Mouse (Mus musculus): ENCODE data around the gene Mkks. TPM values are rescaled to one million over a fixed set of nuclear protein-coding genes. Genes with fewer than 3 reads are reported as not detected.

Mkks gene
- 3.6 and 4.6 TPM in 2 replicates for polyA plus RNA-seq (2015; fragmentation: Nextera tagmentation; extraction: Ambion mirVana)

DNA sequence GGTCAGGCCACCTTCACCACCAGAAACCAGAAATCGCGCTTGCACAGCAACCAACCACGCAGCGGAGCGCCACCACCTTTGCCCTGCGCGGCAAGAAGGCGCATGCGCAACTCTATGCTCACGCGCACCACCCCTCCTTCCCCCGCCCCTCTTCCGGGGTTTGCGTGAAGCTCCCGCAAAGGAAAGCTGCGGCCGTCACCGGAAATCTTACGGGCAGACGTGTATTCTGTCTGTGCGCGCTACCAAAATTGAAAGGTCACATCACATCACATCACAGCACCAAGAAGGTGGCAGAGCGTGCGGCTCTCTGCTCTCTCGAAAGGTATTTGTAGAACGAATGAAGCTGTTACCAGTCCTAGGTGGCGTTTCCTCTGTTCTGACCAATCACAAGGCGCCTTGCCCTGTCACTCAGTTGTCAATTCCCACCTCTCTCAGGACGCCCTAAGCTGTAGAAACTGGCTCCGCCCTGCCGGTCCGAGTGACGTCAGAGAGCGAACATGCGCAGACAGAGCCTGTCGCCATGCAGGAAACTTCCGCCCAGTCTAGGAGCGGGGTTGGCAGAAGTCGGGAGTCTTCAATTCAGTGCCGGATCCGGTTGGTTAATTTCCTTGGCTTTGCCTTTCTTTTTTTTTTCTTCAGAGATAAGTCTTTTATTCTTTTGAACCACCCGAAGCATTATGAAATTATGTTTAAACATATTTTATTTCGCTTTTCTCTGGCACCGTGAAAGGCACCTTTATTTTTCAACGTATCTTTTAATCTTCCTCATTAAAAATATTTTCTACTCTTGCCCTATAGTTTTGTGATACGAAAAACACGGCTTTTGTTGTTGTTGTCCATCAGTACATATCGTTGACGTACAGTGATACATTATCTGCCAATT, at the start of gene Mkks, which contains the start of the genes Slx4ip and AL731706.1:
Gene Mkks (minus strand): TSS at position 322 of the 883 bp plus-strand sequence.
Gene Slx4ip (plus strand): TSS at position 151 of the 883 bp plus-strand sequence.
Gene AL731706.1 (minus strand): TSS at position 322 of the 883 bp plus-strand sequence.
- peaks cover 30% of the 10 kb centered on the region for H3K4me1 ChIP-seq (replicated peaks)
- no peaks in the 10 kb centered on the region for H3K36me3 ChIP-seq (replicated peaks)
- no peaks in the 10 kb centered on the region for H3K27me3 ChIP-seq
- peak within 1 kb of the TSS; percentile 96 for H3K27ac ChIP-seq (replicated peaks)
- peak; percentile 91 for ATAC-seq (ENCODE audit: insufficient read depth)
- H3K4me2 ChIP-seq, result peak within 1 kb of the TSS; percentile 68
- no peaks in the 10 kb centered on the region for H3K9me3 ChIP-seq (replicated peaks)
- H3K4me3 ChIP-seq (replicated peaks), result peak within 1 kb of the TSS; percentile 86
- whole genome bisulfite sequencing (ENCODE audit: insufficient replicate concordance), result under 1% methylated on average over 49 of the region's 49 CpGs
- H3K9ac ChIP-seq, result peak within 1 kb of the TSS; percentile 81

DNA sequence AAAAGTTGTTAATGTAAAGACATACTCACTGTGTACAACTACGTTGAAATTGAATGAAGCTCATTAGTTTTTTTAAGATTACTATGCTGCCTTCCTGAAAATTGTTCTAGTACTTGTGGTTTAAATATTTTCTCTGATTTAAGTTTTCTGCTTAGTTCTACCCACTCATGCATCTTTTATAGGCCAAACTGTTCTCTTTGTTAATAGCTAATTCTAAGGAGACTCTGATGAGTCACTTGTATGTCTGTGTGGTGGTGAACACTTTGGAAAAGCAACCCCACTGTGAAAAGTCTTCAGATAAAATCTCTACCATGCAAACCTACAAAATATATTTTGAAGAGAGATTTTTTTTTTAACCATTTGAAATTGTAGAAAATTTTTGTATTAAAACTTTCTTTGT, 47.1 kb upstream of the Mkks start:
- no peak overlapping the region for H3K9ac ChIP-seq
- H3K4me1 ChIP-seq (replicated peaks), result no peaks in the 10 kb centered on the region
- 67% methylated on average over 1 of the region's 1 CpGs for WGBS (ENCODE audit: insufficient replicate concordance)
- no peak overlapping the region for H3K4me3 ChIP-seq (replicated peaks)
- H3K4me2 ChIP-seq, result no peak overlapping the region
- H3K9me3 ChIP-seq (replicated peaks), result no peaks in the 10 kb centered on the region
- H3K27me3 ChIP-seq, result no peaks in the 10 kb centered on the region
- no peak for ATAC-seq (ENCODE audit: insufficient read depth)
- H3K27ac ChIP-seq (replicated peaks), result no peak overlapping the region
- no peaks in the 10 kb centered on the region for H3K36me3 ChIP-seq (replicated peaks)

DNA sequence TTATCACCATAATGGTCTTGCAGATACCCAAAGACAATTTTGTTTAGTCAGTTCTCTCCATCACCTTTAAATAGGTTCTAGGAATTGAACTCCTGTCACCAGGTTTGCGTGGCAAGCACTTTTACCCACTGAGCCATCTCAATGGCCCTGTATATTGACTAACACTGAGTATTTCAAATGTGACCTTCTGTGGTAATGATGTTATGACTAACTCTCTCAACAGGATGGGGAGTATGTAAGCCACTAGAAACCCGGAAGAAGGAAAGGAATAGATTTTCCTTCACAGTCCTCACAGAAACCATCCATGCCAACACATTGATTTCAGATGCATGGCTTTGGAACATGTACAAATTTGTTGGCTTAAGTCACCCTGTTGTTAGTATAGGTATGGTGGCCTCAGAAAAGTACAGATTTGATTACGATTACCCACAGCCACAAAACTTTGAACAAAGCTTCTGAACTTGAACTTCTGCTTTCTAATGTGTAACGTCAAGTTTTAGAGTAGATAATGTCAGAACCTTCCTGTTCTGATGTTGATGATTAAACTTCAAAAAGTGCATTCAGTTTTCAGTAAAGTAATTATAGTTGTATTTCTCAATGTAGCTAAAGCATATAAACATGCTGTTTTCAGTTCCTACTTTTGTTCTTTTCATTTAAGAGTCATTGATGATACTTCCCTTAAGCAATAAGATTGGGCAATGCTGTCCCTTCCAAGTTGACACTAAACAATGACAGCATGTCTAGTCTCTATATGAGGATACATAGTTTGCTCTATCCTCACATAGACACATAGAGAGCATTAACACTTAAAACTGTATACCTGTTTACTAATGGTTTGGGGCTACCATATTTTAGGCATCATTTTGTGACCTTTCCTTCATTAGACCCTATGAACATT, 45.5 kb upstream of the Mkks start:
- H3K4me3 ChIP-seq (replicated peaks), result no peak overlapping the region
- H3K4me1 ChIP-seq (replicated peaks), result no peaks in the 10 kb centered on the region
- ATAC-seq (ENCODE audit: insufficient read depth), result no peak
- no peak overlapping the region for H3K27ac ChIP-seq (replicated peaks)
- 52% methylated on average over 4 of the region's 4 CpGs for WGBS (ENCODE audit: insufficient replicate concordance)
- no peaks in the 10 kb centered on the region for H3K36me3 ChIP-seq (replicated peaks)
- H3K27me3 ChIP-seq, result no peaks in the 10 kb centered on the region
- no peaks in the 10 kb centered on the region for H3K9me3 ChIP-seq (replicated peaks)
- no peak overlapping the region for H3K9ac ChIP-seq
- no peak overlapping the region for H3K4me2 ChIP-seq

DNA sequence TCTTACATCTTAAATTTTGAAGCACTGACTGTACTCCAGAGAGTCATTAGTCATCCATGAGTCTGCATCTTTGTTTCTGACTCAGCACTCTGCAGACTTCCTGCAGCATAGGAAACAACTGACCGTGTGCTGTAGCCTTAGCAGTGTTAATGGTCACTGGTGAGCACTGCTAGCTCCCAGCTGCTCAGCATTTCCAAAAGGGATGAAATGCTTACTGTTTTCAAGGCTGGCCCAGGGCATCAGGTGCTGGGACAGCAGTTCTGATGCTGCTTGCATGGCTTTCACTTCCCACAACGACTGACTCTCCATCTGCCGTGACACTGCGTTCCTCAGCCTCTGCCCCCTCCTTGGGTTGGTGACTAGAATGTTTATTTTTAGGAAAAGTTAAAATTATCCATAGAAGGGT, 29.8 kb upstream of the Mkks start:
- Histone ChIP-seq H3K27ac (replicated peaks) (peak overlapping the region; percentile 87), H3K4me1 (replicated peaks) (peaks cover 16% of the 10 kb centered on the region), H3K4me3 (replicated peaks) (no peak overlapping the region), H3K9ac (no peak overlapping the region), H3K36me3 (replicated peaks) (no peaks in the 10 kb centered on the region), H3K27me3 (no peaks in the 10 kb centered on the region), H3K9me3 (replicated peaks) (no peaks in the 10 kb centered on the region), H3K4me2 (peak overlapping the region; percentile 46)
- ATAC-seq (ENCODE audit: insufficient read depth), result peak; percentile 93
- 35% methylated on average over 4 of the region's 4 CpGs for WGBS (ENCODE audit: insufficient replicate concordance)

DNA sequence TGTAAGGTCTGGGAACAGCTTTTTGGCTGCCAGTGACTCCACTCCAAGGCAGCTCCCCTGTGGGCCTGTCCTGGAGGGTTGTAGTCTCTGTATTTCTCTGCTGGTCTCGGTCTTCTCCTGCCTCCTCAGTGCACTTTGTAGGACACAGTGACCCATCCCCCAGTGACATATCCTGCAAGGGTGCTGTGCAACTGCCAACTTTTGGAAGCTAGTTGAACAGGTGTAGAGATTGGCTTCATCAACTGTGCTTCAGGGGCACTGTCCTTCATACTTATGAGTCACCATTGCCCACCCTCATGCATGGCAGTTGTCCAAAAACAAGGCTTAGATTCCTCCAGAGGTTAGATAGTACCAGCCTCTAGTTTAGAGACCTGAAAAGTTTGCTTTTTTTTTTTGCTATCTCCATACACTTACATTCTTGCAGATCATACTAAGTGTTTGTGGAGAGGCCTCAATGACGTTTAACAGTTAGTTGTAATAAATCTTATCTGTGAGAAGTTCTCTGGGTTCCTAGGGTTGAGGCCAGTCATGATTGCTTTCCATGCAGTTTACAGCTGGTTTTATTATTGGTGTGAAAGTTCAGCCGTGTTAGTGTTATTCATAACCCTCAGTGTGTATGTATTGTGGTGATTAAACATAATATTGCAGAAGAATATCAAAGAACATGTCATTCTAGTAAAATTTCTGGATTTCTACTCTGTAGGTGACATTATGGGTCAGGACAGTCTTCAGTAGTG, 29.2 kb upstream of the Mkks start:
- peak; percentile 34; the same call in 1 of the 2 replicates for ATAC-seq (ENCODE audit: insufficient read depth)

DNA sequence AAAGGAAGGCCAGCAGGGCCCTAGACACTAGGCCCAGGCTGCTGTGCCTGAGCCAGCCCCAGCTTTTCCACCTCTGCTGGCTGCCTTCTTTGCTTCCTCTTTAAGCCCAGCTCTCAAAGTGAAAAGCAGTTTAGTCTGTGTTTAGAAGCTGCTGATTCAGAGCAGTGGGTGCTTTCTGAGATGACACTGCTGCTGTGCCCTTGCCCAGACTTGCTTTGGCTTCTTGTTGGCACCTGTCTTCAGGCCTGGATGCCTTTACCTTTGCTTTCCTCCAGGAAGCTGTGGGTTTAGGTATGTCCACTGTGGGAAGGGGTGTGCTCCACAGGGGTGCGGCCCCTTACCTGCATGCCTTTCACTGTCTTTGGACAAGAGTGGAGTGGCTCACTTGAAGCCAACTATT, 28.2 kb upstream of the Mkks start:
- no peak for ATAC-seq (ENCODE audit: insufficient read depth)
- Histone ChIP-seq H3K4me1 (replicated peaks) (peaks cover 16% of the 10 kb centered on the region), H3K9me3 (replicated peaks) (no peaks in the 10 kb centered on the region), H3K27ac (replicated peaks) (0 out of 2 replicates have a peak overlapping the region, but pooled peaks have one; percentile 87), H3K27me3 (no peaks in the 10 kb centered on the region), H3K36me3 (replicated peaks) (no peaks in the 10 kb centered on the region), H3K9ac (no peak overlapping the region), H3K4me2 (no peak overlapping the region), H3K4me3 (replicated peaks) (no peak overlapping the region)
- WGBS (ENCODE audit: insufficient replicate concordance), result 92% methylated on average over 1 of the region's 1 CpGs

More for the DNA sequence above, 29.2 kb upstream of the Mkks start:
- Histone ChIP-seq H3K4me3 (replicated peaks) (no peak overlapping the region), H3K4me1 (replicated peaks) (peaks cover 16% of the 10 kb centered on the region), H3K36me3 (replicated peaks) (no peaks in the 10 kb centered on the region), H3K4me2 (no peak overlapping the region), H3K9me3 (replicated peaks) (no peaks in the 10 kb centered on the region), H3K27me3 (no peaks in the 10 kb centered on the region), H3K27ac (replicated peaks) (peak overlapping the region; percentile 87), H3K9ac (no peak overlapping the region)
- 58% methylated on average over 3 of the region's 3 CpGs for WGBS (ENCODE audit: insufficient replicate concordance)

DNA sequence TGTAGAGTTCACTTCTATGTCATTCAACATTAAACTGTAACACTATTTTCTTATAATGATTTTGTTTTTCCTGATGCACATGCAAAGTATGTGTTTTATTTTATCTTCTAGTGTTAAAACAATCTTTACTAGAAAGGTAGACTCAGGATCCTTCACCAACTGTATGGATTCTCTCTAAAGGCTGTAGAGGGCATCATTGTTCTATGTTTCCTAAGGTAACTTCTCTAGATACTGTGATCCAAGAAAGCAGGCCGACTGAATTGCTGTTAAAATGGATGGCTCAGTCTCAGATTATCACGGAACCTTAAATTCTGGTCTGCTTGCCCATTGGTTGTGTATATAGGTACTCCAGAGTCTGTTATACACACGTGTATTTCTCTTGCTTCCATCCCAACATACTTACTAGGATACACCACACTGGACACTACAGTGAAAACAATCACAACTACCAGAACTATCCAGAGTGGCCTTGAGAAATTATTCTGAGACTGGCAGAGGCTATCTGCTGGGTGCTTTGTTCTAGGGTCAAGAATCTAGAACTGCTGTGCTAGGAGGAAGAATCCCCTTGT, 23.2 kb upstream of the Mkks start:
- Histone ChIP-seq H3K9me3 (replicated peaks) (no peaks in the 10 kb centered on the region), H3K27ac (replicated peaks) (no peak overlapping the region), H3K4me1 (replicated peaks) (no peaks in the 10 kb centered on the region), H3K27me3 (no peaks in the 10 kb centered on the region), H3K9ac (no peak overlapping the region), H3K4me3 (replicated peaks) (no peak overlapping the region), H3K4me2 (no peak overlapping the region), H3K36me3 (replicated peaks) (no peaks in the 10 kb centered on the region)
- no peak for ATAC-seq (ENCODE audit: insufficient read depth)
- 49% methylated on average over 3 of the region's 3 CpGs for WGBS (ENCODE audit: insufficient replicate concordance)

DNA sequence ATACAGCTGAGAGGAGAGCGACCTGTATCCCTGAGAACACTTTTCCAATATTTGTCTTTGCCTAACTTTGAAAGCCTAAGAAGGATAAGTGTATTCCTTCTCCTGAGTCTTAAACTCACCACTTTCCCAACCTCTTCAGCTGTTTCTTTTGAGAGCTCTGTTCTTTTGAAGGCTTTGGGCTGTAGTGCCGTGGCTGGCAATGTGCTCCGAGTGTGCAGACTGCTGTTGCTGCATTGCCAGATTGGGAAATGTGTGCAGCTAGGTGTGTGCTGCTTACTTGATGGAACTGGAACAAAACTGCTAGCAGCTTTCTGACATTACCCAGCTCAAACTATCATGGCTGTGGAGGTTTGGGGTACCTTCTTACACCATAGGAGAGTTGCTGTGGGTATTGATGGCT, 21.8 kb upstream of the Mkks start:
- ATAC-seq (ENCODE audit: insufficient read depth), result no peak
- Histone ChIP-seq H3K9me3 (replicated peaks) (no peaks in the 10 kb centered on the region), H3K4me3 (replicated peaks) (no peak overlapping the region), H3K4me1 (replicated peaks) (0 out of 2 replicates have a peak, but pooled peaks cover 2% of the 10 kb centered on the region), H3K27ac (replicated peaks) (no peak overlapping the region), H3K27me3 (no peaks in the 10 kb centered on the region), H3K4me2 (no peak overlapping the region), H3K36me3 (replicated peaks) (no peaks in the 10 kb centered on the region), H3K9ac (no peak overlapping the region)
- WGBS (ENCODE audit: insufficient replicate concordance), result 79% methylated on average over 3 of the region's 3 CpGs

DNA sequence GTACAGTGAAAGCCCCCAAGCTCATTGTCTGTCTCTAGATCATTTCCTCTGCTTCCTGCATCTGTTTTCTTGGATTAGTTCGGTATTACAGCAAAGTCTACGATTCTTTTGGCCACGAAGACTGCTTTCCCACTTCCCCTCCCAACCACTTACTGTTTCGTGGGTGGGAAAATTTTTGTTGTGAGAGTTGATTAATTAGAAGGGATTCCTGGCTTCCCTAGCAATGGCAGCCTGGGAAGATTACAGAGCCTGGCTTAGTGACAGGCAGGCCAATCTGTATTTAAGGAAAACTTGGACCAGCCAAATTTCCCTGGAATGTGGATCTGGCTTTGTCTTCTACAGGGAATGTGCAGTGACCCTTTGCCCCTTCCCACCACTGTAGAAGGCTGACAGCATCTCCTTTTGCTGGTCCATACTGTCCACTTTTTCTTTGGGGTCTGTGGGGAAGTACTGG, 20.8 kb upstream of the Mkks start:
- H3K27me3 ChIP-seq, result no peaks in the 10 kb centered on the region
- H3K27ac ChIP-seq (replicated peaks), result no peak overlapping the region
- no peak overlapping the region for H3K9ac ChIP-seq
- H3K36me3 ChIP-seq (replicated peaks), result no peaks in the 10 kb centered on the region
- H3K4me2 ChIP-seq, result no peak overlapping the region
- H3K4me1 ChIP-seq (replicated peaks), result 0 out of 2 replicates have a peak, but pooled peaks cover 2% of the 10 kb centered on the region
- no peak overlapping the region for H3K4me3 ChIP-seq (replicated peaks)
- no peaks in the 10 kb centered on the region for H3K9me3 ChIP-seq (replicated peaks)
- ATAC-seq (ENCODE audit: insufficient read depth), result no peak
- WGBS (ENCODE audit: insufficient replicate concordance), result 32% methylated on average over 4 of the region's 4 CpGs

DNA sequence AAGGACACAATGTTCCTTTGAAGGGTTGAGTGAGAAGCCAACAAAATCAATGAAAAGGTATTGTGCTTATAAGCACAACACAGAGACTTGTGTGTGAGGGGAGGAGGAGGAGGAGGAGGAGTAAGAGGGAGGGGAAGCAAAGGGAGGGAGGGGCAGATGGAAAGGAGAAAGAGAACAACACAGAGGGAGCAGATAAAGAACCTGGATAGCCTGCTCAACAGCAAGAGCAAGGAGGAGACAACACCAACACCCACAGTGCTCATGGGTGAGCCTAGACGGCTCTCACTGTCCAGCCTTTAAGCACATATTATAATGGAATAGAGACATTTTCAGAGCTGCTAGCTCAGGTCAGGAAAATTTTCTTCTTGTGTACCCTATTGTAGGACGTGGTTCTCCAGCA, 18.1 kb upstream of the Mkks start:
- H3K9ac ChIP-seq, result no peak overlapping the region

More for the DNA sequence above, 18.1 kb upstream of the Mkks start:
- Histone ChIP-seq H3K4me2 (no peak overlapping the region), H3K4me1 (replicated peaks) (0 out of 2 replicates have a peak, but pooled peaks cover 2% of the 10 kb centered on the region), H3K27me3 (no peaks in the 10 kb centered on the region), H3K36me3 (replicated peaks) (peaks cover 12% of the 10 kb centered on the region), H3K9me3 (replicated peaks) (no peaks in the 10 kb centered on the region), H3K27ac (replicated peaks) (no peak overlapping the region), H3K4me3 (replicated peaks) (no peak overlapping the region)
- WGBS (ENCODE audit: insufficient replicate concordance), result 48% methylated on average over 2 of the region's 2 CpGs
- no peak for ATAC-seq (ENCODE audit: insufficient read depth)
